Mouse (Mus musculus) kidney, postnatal 0 days (tissue): ENCODE results near the gene Ddc. TPM values are rescaled to one million over a fixed set of nuclear protein-coding genes. Genes with fewer than 3 reads are reported as not detected.

ENCODE experiments used
- ATAC-seq: fragments of 200-750 bp; cut with Nextera tagmentation; replicated peaks from 2 replicates; pipeline ENCODE4 v1.8.0; 2017; ENCODE audit warnings: low read depth, moderate number of reproducible peaks, moderate TSS enrichment, moderate library complexity; ENCODE audit not compliant: low FRiP score
- DNase-seq: peaks from one replicate; pipeline ENCODE4 v3.0.0-alpha.2; 2016; ENCODE audit warnings: low spot score
- H3K27ac ChIP-seq: fragments of 300-500 bp; sonication (generic); 2 replicates; pipeline ENCODE4 v1.5.1; 2014; ENCODE audit warnings: mild to moderate bottlenecking
- H3K27me3 ChIP-seq: fragments of 300-500 bp; sonication (generic); 2 replicates; pipeline ENCODE4 v1.6.1; 2014; ENCODE audit warnings: low read length, mixed read lengths; ENCODE audit not compliant: insufficient read depth
- H3K36me3 ChIP-seq: fragments of 300-500 bp; sonication (generic); 2 replicates; pipeline ENCODE4 v1.6.1; 2014; ENCODE audit warnings: low read length, mixed read lengths; ENCODE audit not compliant: insufficient read depth
- H3K4me1 ChIP-seq: fragments of 300-500 bp; sonication (generic); replicated peaks from 2 replicates; pipeline ENCODE4 v1.6.1; 2014; ENCODE audit warnings: antibody characterized with exemption, low read length, mixed read lengths; ENCODE audit not compliant: insufficient read depth
- H3K4me2 ChIP-seq: fragments of 300-500 bp; sonication (generic); 2 replicates; pipeline ENCODE4 v1.6.1; 2014; ENCODE audit warnings: mild to moderate bottlenecking, low read length, moderate library complexity, mixed read lengths
- H3K4me3 ChIP-seq: fragments of 300-500 bp; sonication (generic); replicated peaks from 2 replicates; pipeline ENCODE4 v1.5.1; 2014; ENCODE audit warnings: low read depth, low read length
- H3K9ac ChIP-seq: fragments of 300-500 bp; sonication (generic); 2 replicates; pipeline ENCODE4 v1.6.1; 2014; ENCODE audit warnings: low read depth, low read length
- H3K9me3 ChIP-seq: fragments of 300-500 bp; sonication (generic); replicated peaks from 2 replicates; pipeline ENCODE4 v1.6.1; 2016; ENCODE audit warnings: low read length, inconsistent platforms, mixed read lengths
- CTCF ChIP-seq: IDR thresholded peaks from 2 replicates; pipeline ENCODE4 v1.5.1; 2016; ENCODE audit warnings: antibody characterized with exemption, low read depth, mild to moderate bottlenecking, moderate library complexity
- WGBS: fragments of 180-500 bp; shearing (Covaris S2); extraction: QIAGEN DNeasy Blood & Tissue Kit; methylation state at CpG from one replicate; pipeline ENCODE4 v1.1.7; 2014; 5-methylcytosine and 5-hydroxymethylcytosine counted together
- polyA plus RNA-seq: library from polyadenylated mRNA; unstranded; fragments of >200 nt; fragmentation: Nextera tagmentation; extraction: Ambion mirVana; gene quantifications from 2 replicates; pipeline ENCODE4 v1.2.1, GENCODE M21; 2015

The Ddc gene
- polyA plus RNA-seq, 1 experiment from 2014 or later = 17.4 TPM

DNA sequence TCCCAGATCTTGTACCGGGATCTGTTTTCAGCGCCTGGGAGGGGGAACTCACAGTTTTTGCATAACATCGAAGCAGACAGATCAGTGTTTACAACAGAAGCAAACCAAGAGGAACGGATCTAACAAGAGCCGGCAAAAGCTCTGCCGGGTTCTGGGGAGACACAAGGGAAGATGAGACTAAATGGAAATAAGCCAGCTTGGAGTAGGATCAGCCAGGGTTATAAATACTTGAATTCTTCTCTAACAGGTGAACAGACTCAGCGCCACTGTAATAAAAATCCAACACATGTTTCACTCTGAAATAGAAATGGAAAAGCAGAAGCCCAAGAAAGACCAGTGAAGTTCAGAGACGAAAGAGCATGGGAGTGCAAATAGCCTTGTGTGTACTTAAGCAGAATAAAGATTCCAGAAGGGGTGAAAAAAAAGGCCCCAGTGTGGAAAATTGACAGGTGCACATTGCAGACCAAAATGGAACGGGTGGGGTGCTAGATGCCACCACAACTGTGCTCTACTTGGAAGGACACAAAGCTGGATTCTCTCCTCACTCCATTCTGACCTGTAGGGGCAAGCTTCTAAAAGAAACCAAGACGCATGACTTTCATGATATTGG, 4.8 kb downstream of the Ddc start:
- Histone ChIP-seq H3K4me1 (no peaks in the 10 kb centered on the region; the same call in 1 of the 2 replicates), H3K27me3 (no peaks in the 10 kb centered on the region), H3K4me3 (no peak overlapping the region), H3K4me2 (no peak overlapping the region), H3K36me3 (no peaks in the 10 kb centered on the region), H3K9me3 (no peaks in the 10 kb centered on the region), H3K27ac (no peak overlapping the region), H3K9ac (no peak overlapping the region)
- 41% methylated on average over 10 of the region's 10 CpGs for WGBS
- ATAC-seq (no peak), DNase-seq (no peak)
- TF ChIP-seq CTCF = peak; percentile 20; the same call in 1 of the 2 replicates

DNA sequence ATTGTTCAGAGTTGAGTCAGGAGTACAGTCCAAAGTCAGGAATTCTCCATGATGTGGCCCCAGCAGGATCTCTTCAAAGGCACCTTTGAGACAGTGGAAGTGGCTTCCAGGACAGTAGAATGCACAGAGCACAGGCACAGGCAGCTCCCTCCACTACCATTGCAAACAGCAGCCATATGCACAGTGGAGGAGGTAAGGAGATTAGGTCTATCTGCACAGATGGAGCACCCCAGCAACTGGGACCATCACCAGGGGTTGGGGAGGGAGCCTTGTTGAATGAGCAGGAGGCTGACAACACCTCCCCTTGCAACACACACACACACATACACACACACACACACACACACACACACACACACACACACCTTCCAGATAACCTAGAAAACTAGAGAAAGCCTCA, 6.1 kb downstream of the Ddc start:
- no peaks in the 10 kb centered on the region for H3K36me3 ChIP-seq
- no peaks in the 10 kb centered on the region for H3K9me3 ChIP-seq
- no peak for TF ChIP-seq CTCF
- H3K4me2 ChIP-seq = no peak overlapping the region
- no peaks in the 10 kb centered on the region for H3K4me1 ChIP-seq
- H3K27ac ChIP-seq = no peak overlapping the region
- H3K27me3 ChIP-seq = no peaks in the 10 kb centered on the region
- H3K4me3 ChIP-seq = no peak overlapping the region
- no peak for ATAC-seq
- DNase-seq = no peak
- H3K9ac ChIP-seq = no peak overlapping the region

DNA sequence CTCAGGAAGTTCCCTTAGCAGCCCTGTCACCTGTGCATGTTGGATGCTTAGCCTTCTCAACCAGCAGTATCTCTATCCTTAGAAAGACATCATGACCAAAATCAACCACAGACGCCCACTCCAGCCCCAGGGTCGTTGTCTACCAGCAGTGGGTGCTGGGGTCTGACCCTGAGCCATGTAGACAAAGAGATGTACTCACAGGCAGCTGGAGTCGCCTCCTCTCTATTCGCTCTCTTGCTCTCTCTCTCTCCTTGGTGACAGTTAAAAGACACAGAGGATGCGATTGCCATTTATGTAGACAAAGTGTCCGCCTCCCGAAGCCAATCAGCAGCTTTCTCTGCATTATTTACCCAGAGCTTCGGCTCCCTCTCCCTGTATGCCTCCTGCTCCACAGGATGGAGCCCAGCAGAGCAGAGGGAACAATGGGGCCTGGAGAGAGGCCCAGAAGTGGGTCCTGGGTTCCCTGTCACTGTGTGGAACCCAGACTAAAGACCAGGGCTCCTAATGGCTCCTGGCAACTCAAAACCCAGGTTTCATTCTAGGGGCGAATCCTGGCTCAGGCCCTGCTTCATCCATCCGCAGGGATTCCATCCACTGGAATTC, 7.7 kb downstream of the Ddc start:
- ATAC-seq (no peak), DNase-seq (no peak)
- TF ChIP-seq CTCF = no peak
- 78% methylated on average over 10 of the region's 10 CpGs for WGBS
- no peaks in the 10 kb centered on the region for H3K36me3 ChIP-seq
- H3K27ac ChIP-seq = no peak overlapping the region
- no peak overlapping the region for H3K4me3 ChIP-seq
- H3K9me3 ChIP-seq = no peaks in the 10 kb centered on the region
- H3K9ac ChIP-seq = no peak overlapping the region
- H3K4me1 ChIP-seq = no peaks in the 10 kb centered on the region
- no peaks in the 10 kb centered on the region for H3K27me3 ChIP-seq
- H3K4me2 ChIP-seq = no peak overlapping the region

DNA sequence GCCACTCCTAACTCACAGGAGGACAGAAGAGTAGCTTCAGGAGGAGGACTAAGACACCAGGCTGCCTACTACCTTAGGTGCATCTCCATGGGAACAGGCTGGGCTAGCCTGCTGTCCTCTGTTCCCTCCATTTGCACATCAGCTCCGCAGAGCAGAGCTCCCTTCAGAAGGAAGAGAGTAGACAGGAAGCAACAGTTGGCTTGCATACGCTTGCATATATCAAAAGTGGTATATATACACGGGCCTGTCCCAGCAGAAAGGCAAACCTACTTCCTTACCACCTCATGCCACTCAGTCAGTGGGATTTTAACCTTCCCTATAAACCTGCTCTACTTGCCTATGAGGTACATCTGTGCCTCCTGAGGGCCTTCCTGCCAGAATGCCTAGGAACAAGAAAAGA, 9.2 kb downstream of the Ddc start:
- Histone ChIP-seq H3K4me1 (no peaks in the 10 kb centered on the region), H3K27me3 (no peaks in the 10 kb centered on the region), H3K9me3 (no peaks in the 10 kb centered on the region), H3K27ac (no peak overlapping the region), H3K9ac (no peak overlapping the region), H3K36me3 (no peaks in the 10 kb centered on the region), H3K4me2 (no peak overlapping the region), H3K4me3 (no peak overlapping the region)
- 72% methylated on average over 3 of the region's 3 CpGs for WGBS
- no peak for ATAC-seq
- TF ChIP-seq CTCF = no peak
- no peak for DNase-seq

DNA sequence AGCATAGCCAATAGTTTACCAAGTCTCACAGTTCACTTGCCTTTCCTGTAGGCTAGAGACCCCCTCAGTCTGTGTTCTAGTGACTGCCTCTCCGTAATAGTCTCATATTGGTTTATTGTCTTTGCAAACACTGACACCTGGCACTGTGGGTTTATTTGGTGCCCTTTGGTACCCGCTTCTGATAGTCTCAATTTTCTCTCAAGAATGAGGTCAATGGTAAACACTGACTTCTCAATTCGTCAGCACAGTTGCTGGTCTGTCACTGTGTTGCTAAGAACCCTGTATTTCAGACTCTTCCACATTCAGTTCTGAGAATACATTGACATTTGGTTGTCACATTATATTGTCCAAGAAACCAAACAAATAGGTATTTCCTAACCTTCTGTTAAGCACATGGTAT, 9.9 kb downstream of the Ddc start:
- Histone ChIP-seq H3K4me2 (no peak overlapping the region), H3K9me3 (no peaks in the 10 kb centered on the region), H3K9ac (no peak overlapping the region), H3K4me3 (no peak overlapping the region), H3K27ac (no peak overlapping the region), H3K4me1 (no peaks in the 10 kb centered on the region), H3K27me3 (no peaks in the 10 kb centered on the region), H3K36me3 (no peaks in the 10 kb centered on the region)
- ATAC-seq (no peak), DNase-seq (no peak)
- TF ChIP-seq CTCF = no peak
- whole genome bisulfite sequencing = 73% methylated on average over 3 of the region's 3 CpGs

DNA sequence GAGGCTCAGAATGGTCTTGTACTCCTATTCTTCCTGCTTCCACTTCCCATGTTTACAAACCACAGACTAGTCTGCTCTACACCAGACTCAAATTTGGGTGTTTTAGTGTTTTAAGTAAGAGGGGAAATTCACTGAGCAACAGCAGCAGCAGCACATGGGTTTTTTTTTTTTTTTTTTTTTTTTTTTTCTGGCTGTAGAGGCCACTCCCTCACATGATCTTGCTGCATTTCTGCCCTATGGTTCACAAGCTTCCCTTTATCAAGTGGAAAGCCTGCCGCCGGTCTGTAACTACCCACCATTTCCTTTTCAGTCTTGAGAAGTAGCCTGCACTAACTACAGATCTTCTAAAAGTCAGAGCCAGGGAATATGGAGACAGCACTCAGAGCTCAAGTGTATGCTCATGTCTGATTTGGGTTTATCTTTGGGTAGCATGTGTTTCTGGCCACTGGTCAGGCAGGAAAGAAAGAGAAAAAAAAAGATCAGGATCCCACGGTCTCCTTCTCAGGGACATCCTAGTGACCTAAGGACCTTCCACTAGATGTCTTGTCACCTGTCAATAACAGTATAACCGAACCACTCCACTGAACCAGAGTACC, 11.4 kb downstream of the Ddc start:
- no peaks in the 10 kb centered on the region for H3K27me3 ChIP-seq
- WGBS = 48% methylated on average over 4 of the region's 4 CpGs
- no peak overlapping the region for H3K4me3 ChIP-seq
- H3K36me3 ChIP-seq = no peaks in the 10 kb centered on the region
- H3K27ac ChIP-seq = no peak overlapping the region
- no peak overlapping the region for H3K9ac ChIP-seq
- no peaks in the 10 kb centered on the region for H3K9me3 ChIP-seq
- DNase-seq (no peak), ATAC-seq (no peak)
- TF ChIP-seq CTCF = no peak
- H3K4me1 ChIP-seq = no peaks in the 10 kb centered on the region
- no peak overlapping the region for H3K4me2 ChIP-seq
